Mouse (Mus musculus) limb, embryonic 13.5 days (tissue): ENCODE measurements at regions not wholly inside any gene's neighbourhood (a gene's known extent, or its start where the extent isn't known, plus 50 kb on each side); places are given as distances from the start of the nearest gene placed in this dataset.

Experiments
- ATAC-seq: fragments of 200-750 bp; cut with Nextera tagmentation; 2 replicates; pipeline ENCODE4 v1.8.0; 2017; ENCODE audit warnings: low read depth, moderate number of reproducible peaks, moderate TSS enrichment; ENCODE audit not compliant: low FRiP score
- H3K27ac ChIP-seq: fragments of 300-500 bp; sonication (generic); 2 replicates; pipeline ENCODE4 v1.5.1; 2015; ENCODE audit warnings: inconsistent platforms, mild to moderate bottlenecking, moderate library complexity
- H3K27me3 ChIP-seq: fragments of 300-500 bp; sonication (generic); 2 replicates; pipeline ENCODE4 v1.6.1; 2015; ENCODE audit warnings: mild to moderate bottlenecking, inconsistent platforms
- H3K36me3 ChIP-seq: fragments of 300-500 bp; sonication (generic); 2 replicates; pipeline ENCODE4 v1.6.1; 2015; ENCODE audit warnings: inconsistent platforms, mild to moderate bottlenecking, moderate library complexity
- H3K4me1 ChIP-seq: fragments of 300-500 bp; sonication (generic); 2 replicates; pipeline ENCODE4 v1.6.1; 2015; ENCODE audit warnings: inconsistent platforms
- H3K4me2 ChIP-seq: fragments of 300-500 bp; sonication (generic); replicated peaks from 2 replicates; pipeline ENCODE4 v1.6.1; 2015; ENCODE audit warnings: inconsistent platforms, mild to moderate bottlenecking, moderate library complexity
- H3K4me3 ChIP-seq: fragments of 300-500 bp; sonication (generic); 2 replicates; pipeline ENCODE4 v1.5.1; 2015; ENCODE audit warnings: moderate library complexity, mild to moderate bottlenecking, inconsistent platforms
- H3K9ac ChIP-seq: fragments of 300-500 bp; sonication (generic); 2 replicates; pipeline ENCODE4 v1.6.1; 2015; ENCODE audit warnings: mild to moderate bottlenecking, inconsistent platforms
- H3K9me3 ChIP-seq: fragments of 300-500 bp; sonication (generic); 2 replicates; pipeline ENCODE4 v1.6.1; 2016; ENCODE audit warnings: inconsistent platforms
- WGBS: fragments of 180-500 bp; shearing (Covaris S2); methylation state at CpG from one replicate; pipeline ENCODE4 v1.1.7; 2015; 5-methylcytosine and 5-hydroxymethylcytosine counted together

GRCm38 (mm10) chr10:54269785-54270184, 193.4 kb upstream of the Man1a start:
- H3K4me1 ChIP-seq, result no peaks in the 10 kb centered on the region
- H3K9ac ChIP-seq, result no peak overlapping the region
- no peaks in the 10 kb centered on the region for H3K36me3 ChIP-seq
- 89% methylated on average over 1 of the region's 1 CpGs for WGBS
- no peaks in the 10 kb centered on the region for H3K9me3 ChIP-seq
- H3K27ac ChIP-seq, result no peak overlapping the region
- no peaks in the 10 kb centered on the region for H3K27me3 ChIP-seq
- no peak for ATAC-seq
- no peak overlapping the region for H3K4me2 ChIP-seq
- no peak overlapping the region for H3K4me3 ChIP-seq

GRCm38 (mm10) chr10:54269354-54269753, 192.9 kb upstream of the Man1a start:
- H3K36me3 ChIP-seq, result no peaks in the 10 kb centered on the region
- no peak overlapping the region for H3K4me3 ChIP-seq
- H3K27ac ChIP-seq, result no peak overlapping the region
- no peak overlapping the region for H3K4me2 ChIP-seq
- no peaks in the 10 kb centered on the region for H3K27me3 ChIP-seq
- H3K9me3 ChIP-seq, result no peaks in the 10 kb centered on the region
- no peak for ATAC-seq
- no peaks in the 10 kb centered on the region for H3K4me1 ChIP-seq
- no peak overlapping the region for H3K9ac ChIP-seq

GRCm38 (mm10) chr10:54266656-54267055, 190.2 kb upstream of the Man1a start:
- Histone ChIP-seq H3K9ac (no peak overlapping the region), H3K4me3 (no peak overlapping the region), H3K27me3 (no peaks in the 10 kb centered on the region), H3K4me1 (no peaks in the 10 kb centered on the region), H3K36me3 (no peaks in the 10 kb centered on the region), H3K4me2 (no peak overlapping the region), H3K9me3 (no peaks in the 10 kb centered on the region), H3K27ac (no peak overlapping the region)
- ATAC-seq, result no peak
- WGBS, result 87% methylated on average over 4 of the region's 4 CpGs

GRCm38 (mm10) chr10:54254874-54255641, 178.6 kb upstream of the Man1a start:
- Histone ChIP-seq H3K27me3 (no peaks in the 10 kb centered on the region), H3K4me3 (no peak overlapping the region), H3K4me2 (no peak overlapping the region), H3K9me3 (no peaks in the 10 kb centered on the region), H3K27ac (no peak overlapping the region), H3K9ac (no peak overlapping the region), H3K36me3 (no peaks in the 10 kb centered on the region), H3K4me1 (no peaks in the 10 kb centered on the region)
- no peak for ATAC-seq
- WGBS, result 62% methylated on average over 1 of the region's 1 CpGs

- Histone ChIP-seq H3K4me1 (peaks cover 7% of the 10 kb centered on the region; the same call in 1 of the 2 replicates), H3K36me3 (no peaks in the 10 kb centered on the region), H3K9ac (no peak overlapping the region), H3K27ac (no peak overlapping the region), H3K4me2 (no peak overlapping the region), H3K9me3 (no peaks in the 10 kb centered on the region), H3K27me3 (no peaks in the 10 kb centered on the region), H3K4me3 (no peak overlapping the region)
- no peak for ATAC-seq
Measured at GRCm38 (mm10) chr10:54244995-54245394, 168.6 kb upstream of the Man1a start.

GRCm38 (mm10) chr10:54202362-54202761, 126.0 kb upstream of the Man1a start:
- Histone ChIP-seq H3K27me3 (no peaks in the 10 kb centered on the region), H3K27ac (no peak overlapping the region), H3K4me1 (no peaks in the 10 kb centered on the region), H3K9me3 (no peaks in the 10 kb centered on the region; the same call in 1 of the 2 replicates), H3K36me3 (no peaks in the 10 kb centered on the region), H3K4me2 (no peak overlapping the region), H3K4me3 (no peak overlapping the region), H3K9ac (no peak overlapping the region)
- WGBS, result 89% methylated on average over 3 of the region's 3 CpGs
- no peak for ATAC-seq

- Histone ChIP-seq H3K27me3 (no peaks in the 10 kb centered on the region), H3K4me2 (no peak overlapping the region), H3K4me3 (no peak overlapping the region), H3K36me3 (no peaks in the 10 kb centered on the region), H3K9me3 (no peaks in the 10 kb centered on the region; the same call in 1 of the 2 replicates), H3K9ac (no peak overlapping the region), H3K27ac (no peak overlapping the region), H3K4me1 (no peaks in the 10 kb centered on the region)
- no peak for ATAC-seq
Measured at GRCm38 (mm10) chr10:54201727-54202126, 125.3 kb upstream of the Man1a start.

- H3K4me2 ChIP-seq, result no peak overlapping the region
- H3K4me1 ChIP-seq, result 0 out of 2 replicates have a peak, but pooled peaks cover 3% of the 10 kb centered on the region
- H3K27me3 ChIP-seq, result no peaks in the 10 kb centered on the region
- no peaks in the 10 kb centered on the region for H3K9me3 ChIP-seq
- 81% methylated on average over 1 of the region's 1 CpGs for WGBS
- no peaks in the 10 kb centered on the region for H3K36me3 ChIP-seq
- H3K9ac ChIP-seq, result no peak overlapping the region
- no peak for ATAC-seq
- no peak overlapping the region for H3K27ac ChIP-seq
- H3K4me3 ChIP-seq, result no peak overlapping the region
Measured at GRCm38 (mm10) chr10:54182670-54183069, 106.3 kb upstream of the Man1a start.

GRCm38 (mm10) chr10:54169320-54169719, 92.9 kb upstream of the Man1a start:
- Histone ChIP-seq H3K4me1 (no peaks in the 10 kb centered on the region), H3K9me3 (no peaks in the 10 kb centered on the region), H3K27ac (no peak overlapping the region), H3K36me3 (no peaks in the 10 kb centered on the region), H3K4me3 (no peak overlapping the region), H3K4me2 (no peak overlapping the region), H3K9ac (no peak overlapping the region), H3K27me3 (no peaks in the 10 kb centered on the region)
- ATAC-seq, result 0 out of 2 replicates have a peak, but pooled peaks have one; percentile 44
- WGBS, result 65% methylated on average over 7 of the region's 7 CpGs

GRCm38 (mm10) chr10:54161091-54161742, 84.8 kb upstream of the Man1a start:
- Histone ChIP-seq H3K4me2 (no peak overlapping the region), H3K9ac (no peak overlapping the region), H3K27ac (no peak overlapping the region), H3K9me3 (no peaks in the 10 kb centered on the region), H3K4me1 (no peaks in the 10 kb centered on the region), H3K36me3 (no peaks in the 10 kb centered on the region), H3K4me3 (no peak overlapping the region), H3K27me3 (no peaks in the 10 kb centered on the region)
- ATAC-seq, result no peak
- WGBS, result 56% methylated on average over 11 of the region's 11 CpGs

- Histone ChIP-seq H3K4me1 (no peaks in the 10 kb centered on the region), H3K27me3 (no peaks in the 10 kb centered on the region), H3K4me2 (no peak overlapping the region), H3K27ac (no peak overlapping the region), H3K36me3 (no peaks in the 10 kb centered on the region), H3K4me3 (no peak overlapping the region), H3K9me3 (no peaks in the 10 kb centered on the region), H3K9ac (no peak overlapping the region)
- WGBS, result 77% methylated on average over 1 of the region's 1 CpGs
- ATAC-seq, result no peak
Measured at GRCm38 (mm10) chr10:54153928-54154327, 77.5 kb upstream of the Man1a start.

GRCm38 (mm10) chr10:54132634-54133033, 56.2 kb upstream of the Man1a start:
- ATAC-seq, result no peak
- no peaks in the 10 kb centered on the region for H3K4me1 ChIP-seq
- WGBS, result 84% methylated on average over 3 of the region's 3 CpGs

More at GRCm38 (mm10) chr10:54132634-54133033, 56.2 kb upstream of the Man1a start:
- Histone ChIP-seq H3K27me3 (no peaks in the 10 kb centered on the region), H3K4me3 (no peak overlapping the region), H3K36me3 (no peaks in the 10 kb centered on the region), H3K27ac (no peak overlapping the region), H3K9me3 (no peaks in the 10 kb centered on the region), H3K9ac (no peak overlapping the region), H3K4me2 (no peak overlapping the region)
